Mouse (Mus musculus) gonadal fat pad, adult 2 months (tissue): ENCODE measurements around the gene Duxbl1. TPM values are rescaled to one million over a fixed set of nuclear protein-coding genes. Genes with fewer than 3 reads are reported as not detected.
"Not testable (repeated sequence)": the region's sequence is repeated elsewhere in the genome, so short reads cannot be mapped to it uniquely, and the experiment has no call there.

Experiments used
- DNase-seq: peaks from one replicate; pipeline ENCODE4 v3.0.0-alpha.2; 2012; ENCODE audit warnings: low read depth
- polyA plus RNA-seq: library from polyadenylated mRNA; depleted of rRNA; stranded (reverse); fragments of >200 nt; gene quantifications from 2 replicates; pipeline ENCODE4 v1.2.3, GENCODE M21; 2012; rRNA removed

The Duxbl1 gene
- 0.16 and 0.41 TPM in 2 replicates for polyA plus RNA-seq

DNA sequence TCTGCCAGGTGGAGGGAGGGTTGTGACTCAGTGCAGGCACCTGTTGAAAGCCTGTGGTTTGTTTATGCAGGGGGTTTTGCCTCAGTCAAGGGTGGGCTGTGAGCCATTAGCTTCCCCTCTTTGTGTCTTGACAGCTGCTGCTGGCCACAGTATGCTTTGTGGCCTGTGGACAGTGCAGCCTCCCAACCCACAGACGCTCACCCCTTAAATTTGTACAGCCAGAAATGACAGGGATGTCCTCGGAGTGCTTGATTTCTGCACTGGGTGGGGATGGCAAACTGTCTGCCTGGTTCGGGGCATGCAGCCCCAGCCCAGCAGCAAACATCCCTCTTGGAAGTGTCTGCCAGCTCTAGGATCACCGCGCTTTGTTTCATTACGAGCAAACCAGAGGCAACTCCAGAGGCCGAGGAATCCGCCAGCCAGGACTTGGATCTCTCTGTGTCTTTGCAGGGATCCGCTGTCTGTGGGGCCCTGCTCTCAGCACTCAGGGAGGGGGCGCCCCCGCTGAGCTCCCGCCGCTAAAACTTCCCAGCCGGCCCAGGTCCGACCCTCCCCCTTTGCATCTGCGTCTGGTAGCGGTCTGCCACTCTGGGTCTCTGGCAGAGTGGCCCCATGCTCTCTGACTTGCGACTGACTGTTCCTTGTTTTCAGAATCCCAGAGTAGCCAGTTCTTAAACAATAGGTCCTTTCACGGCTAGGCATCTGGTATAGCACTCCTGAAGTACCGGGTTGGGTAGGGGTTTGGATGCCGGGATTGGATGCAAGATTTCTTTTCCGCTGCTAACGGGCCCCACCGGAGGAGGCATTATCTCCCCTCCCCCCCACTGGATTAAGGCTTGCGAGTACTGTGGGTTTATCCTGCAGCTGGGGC lies at the start of gene Duxbl1:
Gene Duxbl1, plus strand, starts transcription at position 207 of the 871 bp plus-strand sequence.
- DNase-seq: not testable (repeated sequence)

- not testable (repeated sequence) for DNase-seq
Observed at GRCm38 (mm10) chr14:25936867-25937630, 41.3 kb upstream of the Duxbl1 start.

- DNase-seq: not testable (repeated sequence)
Observed at GRCm38 (mm10) chr14:25938004-25938403, 40.4 kb upstream of the Duxbl1 start, which contains the start of gene Cphx1. Gene Cphx1 (plus strand): TSS chr14:25938304.

DNA sequence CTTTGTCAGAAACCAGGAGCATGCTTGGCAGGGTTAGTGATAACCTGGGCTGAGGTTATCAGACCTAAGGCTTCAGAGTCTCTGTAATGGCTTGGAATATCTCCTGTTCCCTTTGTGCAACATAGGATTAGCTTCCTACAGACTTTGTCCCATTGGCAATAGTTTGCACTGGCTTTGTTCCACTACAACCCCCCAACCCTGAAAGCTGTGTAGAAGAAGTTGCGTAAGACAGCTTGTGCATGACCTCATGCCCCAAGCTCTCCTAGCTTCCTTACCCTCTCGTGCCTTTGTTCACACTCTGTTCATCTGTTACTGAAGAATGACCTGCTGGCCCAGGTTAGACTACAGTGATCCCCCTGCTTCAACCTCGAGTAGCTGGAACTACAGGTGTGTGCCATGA lies 20.5 kb upstream of the Duxbl1 start:
- DNase-seq: not testable (repeated sequence)

DNA sequence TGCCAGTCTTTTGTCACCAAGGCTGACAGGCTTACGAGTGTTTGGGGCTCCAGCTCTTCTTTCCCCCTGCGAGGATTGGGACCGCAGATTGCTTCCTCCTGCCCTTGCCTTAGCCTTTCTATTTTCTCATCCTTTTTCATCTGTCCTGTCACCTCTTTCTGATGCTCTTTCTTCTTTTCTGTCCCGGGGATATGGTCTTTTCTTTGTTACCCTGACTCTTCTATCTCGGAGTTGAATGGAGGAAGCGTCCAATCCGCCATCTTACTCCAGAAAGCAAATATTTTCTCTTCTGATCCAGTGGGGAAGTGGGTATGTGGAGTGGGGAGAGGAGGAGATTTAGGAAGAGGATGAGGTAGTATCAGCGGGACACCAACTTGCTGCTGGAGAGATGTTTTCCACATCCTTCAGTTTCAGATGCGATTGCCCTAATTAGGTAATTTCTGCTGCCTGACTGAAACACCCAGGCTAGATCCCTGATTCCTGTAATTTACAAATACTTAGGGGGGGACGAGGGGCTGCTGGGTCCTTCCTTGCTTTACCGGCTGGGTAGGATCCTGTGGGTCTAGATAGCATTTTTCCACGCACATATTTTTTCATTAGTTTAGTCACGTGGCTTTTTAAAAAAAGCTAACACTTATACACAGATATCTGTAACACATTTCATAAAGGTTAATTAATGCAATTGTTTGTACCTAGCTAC lies 1.0 kb downstream of the Duxbl1 start:
- not testable (repeated sequence) for DNase-seq

DNA sequence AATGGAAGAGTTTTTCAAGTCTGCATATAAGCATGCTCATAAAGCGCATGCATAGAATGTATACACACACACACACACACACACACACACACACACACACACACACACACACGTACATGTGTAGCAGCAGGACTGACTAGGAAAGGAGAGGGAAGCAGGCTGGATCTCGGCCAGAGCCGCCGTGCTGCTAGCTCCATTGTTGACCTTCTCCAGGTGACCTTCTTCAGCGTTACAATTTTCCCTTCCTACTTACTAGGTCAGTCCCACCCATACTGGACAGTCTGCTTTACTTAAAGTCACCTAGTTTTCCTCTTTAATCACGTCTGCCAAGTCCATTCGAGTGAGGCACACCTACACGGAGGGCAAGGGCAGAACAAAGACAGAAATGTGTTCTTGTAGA lies 3.5 kb downstream of the Duxbl1 start:
- not testable (repeated sequence) for DNase-seq

GRCm38 (mm10) chr14:26007462-26007861 lies 29.1 kb downstream of the Duxbl1 start:
- DNase-seq: not testable (repeated sequence)

- DNase-seq: not testable (repeated sequence)
Observed at GRCm38 (mm10) chr14:26016414-26016813, 38.0 kb downstream of the Duxbl1 start.

- not testable (repeated sequence) for DNase-seq
Observed at GRCm38 (mm10) chr14:26021555-26021954, 43.2 kb downstream of the Duxbl1 start.

GRCm38 (mm10) chr14:26022831-26023230 lies 44.5 kb downstream of the Duxbl1 start:
- DNase-seq: not testable (repeated sequence)

DNA sequence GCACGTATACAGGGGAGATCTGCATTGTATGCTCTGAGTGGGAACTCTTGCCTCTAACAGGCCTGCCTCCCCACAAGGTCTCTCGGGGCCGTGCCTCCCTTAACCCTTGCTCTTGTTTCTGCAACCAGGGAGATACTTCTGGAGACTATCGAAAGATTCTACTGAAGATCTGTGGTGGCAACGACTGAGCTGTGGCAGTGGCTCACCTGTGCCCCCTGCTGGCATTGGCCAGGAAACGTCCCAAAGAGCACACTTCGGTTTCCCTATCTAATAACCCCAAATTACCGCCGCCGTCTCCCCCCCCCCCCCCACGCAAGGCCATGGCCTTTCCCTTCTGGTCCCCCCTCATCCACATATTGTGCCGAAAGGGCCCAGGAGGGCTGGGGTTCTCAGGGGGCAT lies 47.3 kb downstream of the Duxbl1 start:
- DNase-seq: not testable (repeated sequence)

DNA sequence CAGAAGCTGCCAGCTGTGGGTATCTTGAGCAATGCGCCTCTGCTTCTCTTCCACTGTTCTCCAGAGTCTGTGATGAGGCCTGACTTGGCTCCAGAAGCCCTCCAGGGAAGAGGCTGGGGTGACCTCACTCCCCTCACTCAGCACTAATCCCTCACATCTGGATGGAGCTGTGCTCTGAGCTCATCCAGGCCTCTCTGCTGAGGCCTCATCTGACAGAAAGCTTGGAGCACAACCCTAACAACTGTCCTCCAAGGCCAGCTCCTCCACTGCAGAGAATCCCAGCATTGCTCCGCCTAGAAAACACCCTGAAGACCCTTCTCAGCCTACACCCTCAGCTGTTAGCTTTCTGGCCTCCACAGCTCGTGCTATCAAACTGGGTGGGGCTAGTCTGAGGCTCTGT lies 56.0 kb downstream of the Duxbl1 start:
- not testable (repeated sequence) for DNase-seq

DNA sequence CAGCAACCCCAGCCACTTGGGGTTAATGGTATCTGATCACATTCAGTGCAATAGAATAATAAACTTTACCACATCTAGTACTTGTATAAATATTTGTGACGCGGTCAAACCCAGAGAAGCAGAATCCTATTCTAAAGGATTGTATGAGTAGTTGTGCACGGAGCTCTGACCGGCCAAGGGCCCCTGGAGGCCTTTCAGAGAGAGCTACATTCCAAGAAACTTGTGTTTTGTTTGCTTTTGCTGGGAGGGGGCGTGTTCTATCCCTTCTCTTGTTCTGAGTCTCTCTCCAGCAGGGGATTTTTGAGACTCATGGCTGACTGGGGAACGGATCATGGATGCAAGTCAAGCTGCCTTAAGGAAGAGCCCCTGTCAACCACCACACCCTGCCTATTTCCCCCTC lies 57.1 kb downstream of the Duxbl1 start:
- DNase-seq: not testable (repeated sequence)

Other genes starting within 250 kb of the Duxbl1 start
- 40.3 and 46.7 TPM in 2 replicates for gene Zcchc24, start 209.5 kb upstream of the Duxbl1 start, polyA plus RNA-seq
- gene Anxa11, start 136.4 kb upstream of the Duxbl1 start, polyA plus RNA-seq: 53.0 and 58.4 TPM in 2 replicates
- gene Plac9a, start 75.5 kb upstream of the Duxbl1 start, polyA plus RNA-seq: 3.8 and 4.4 TPM in 2 replicates
- gene Tmem254a, start 50.9 kb upstream of the Duxbl1 start, polyA plus RNA-seq: 7.9 and 13.5 TPM in 2 replicates
- not detected in 2 replicates for gene Cphx1, start 40.3 kb upstream of the Duxbl1 start, polyA plus RNA-seq
- gene Gm9780, start 64.1 kb downstream of the Duxbl1 start, polyA plus RNA-seq: 318 and 347 TPM in 2 replicates
- 101 and 111 TPM in 2 replicates for gene Tmem254c, start 88.8 kb downstream of the Duxbl1 start, polyA plus RNA-seq
- not detected in 2 replicates for gene Cphx2, start 102.9 kb downstream of the Duxbl1 start, polyA plus RNA-seq
- 0.11 TPM in 1 of 2 replicates, not detected in the other for gene Cphx3, start 103.7 kb downstream of the Duxbl1 start, polyA plus RNA-seq
- gene Duxbl2, start 139.8 kb downstream of the Duxbl1 start, polyA plus RNA-seq: 0.15 and 0.89 TPM in 2 replicates
- 75.4 and 85.4 TPM in 2 replicates for gene Plac9b, start 203.9 kb downstream of the Duxbl1 start, polyA plus RNA-seq
- 67.9 and 80.1 TPM in 2 replicates for gene Tmem254b, start 228.5 kb downstream of the Duxbl1 start, polyA plus RNA-seq